Mouse (Mus musculus): ENCODE measurements around the gene Fancd2os.

GRCm38 (mm10) chr6:113649346-113650196, 49.1 kb upstream of the Fancd2os start:
- TF ChIP-seq CTCF (IDR thresholded peaks at IDR 0.05; ENCODE audit: low read depth): no peak
- TF ChIP-seq EP300 (optimal IDR thresholded peaks at IDR 0.05): no peak
